Mouse (Mus musculus): ENCODE data around the gene Ubap2l.

The Ubap2l gene

GRCm38 (mm10) chr3:90065553-90065952 lies 13.1 kb upstream of the Ubap2l start:
- DNase-seq = peak; percentile 41 to 52

DNA sequence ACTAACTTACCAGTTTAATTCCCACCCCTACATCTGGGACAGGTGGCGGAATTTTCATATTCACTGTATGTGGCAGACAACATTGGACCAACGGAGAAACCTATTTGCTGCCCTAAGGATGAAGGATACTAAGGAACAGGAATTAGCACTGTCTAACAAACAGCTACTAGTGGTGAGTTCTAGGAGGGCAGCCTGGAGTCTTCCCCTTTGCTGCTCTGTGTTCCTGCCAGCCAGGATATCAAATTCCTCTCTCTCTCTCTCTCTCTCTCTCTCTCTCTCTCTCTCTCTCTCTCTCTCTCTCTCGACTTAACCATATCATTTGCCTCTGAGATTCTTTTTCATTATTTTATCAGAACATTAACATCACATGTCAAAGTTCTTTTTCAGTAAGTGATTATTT lies 12.0 kb upstream of the Ubap2l start:
- no peak for DNase-seq

- no peak for DNase-seq
Measured at GRCm38 (mm10) chr3:90062539-90062938, 10.1 kb upstream of the Ubap2l start.

GRCm38 (mm10) chr3:90061549-90061948 lies 9.1 kb upstream of the Ubap2l start:
- no peak for DNase-seq

GRCm38 (mm10) chr3:90051441-90052350 lies 732 bp downstream of the Ubap2l start, which contains the start of gene 4933434E20Rik:
Gene 4933434E20Rik, plus strand, starts transcription at chr3:90051636.
- peak in 1 of 2 experiments; percentile 57 for DNase-seq

- DNase-seq = no peak
Measured at GRCm38 (mm10) chr3:90049691-90050090, 2.7 kb downstream of the Ubap2l start.

DNA sequence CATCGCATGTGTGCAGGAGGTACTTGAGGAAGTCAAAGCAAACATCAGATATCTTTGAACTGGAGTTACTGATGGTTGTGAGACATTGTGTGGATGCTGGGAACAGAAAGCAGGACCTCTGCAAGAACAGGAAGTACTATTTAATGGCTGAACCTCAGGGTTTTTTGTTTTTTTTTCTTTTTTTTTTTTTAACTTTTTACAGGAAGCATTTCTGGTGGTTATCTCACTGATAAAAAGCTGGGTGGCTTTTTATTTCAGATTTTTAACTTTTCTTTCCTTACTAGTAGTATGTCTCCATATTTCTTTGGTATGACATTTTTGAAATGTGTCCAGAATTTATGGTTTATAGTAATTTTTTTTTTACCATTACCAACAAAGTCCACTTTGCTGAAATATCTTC lies 16.2 kb downstream of the Ubap2l start:
- DNase-seq = no peak

DNA sequence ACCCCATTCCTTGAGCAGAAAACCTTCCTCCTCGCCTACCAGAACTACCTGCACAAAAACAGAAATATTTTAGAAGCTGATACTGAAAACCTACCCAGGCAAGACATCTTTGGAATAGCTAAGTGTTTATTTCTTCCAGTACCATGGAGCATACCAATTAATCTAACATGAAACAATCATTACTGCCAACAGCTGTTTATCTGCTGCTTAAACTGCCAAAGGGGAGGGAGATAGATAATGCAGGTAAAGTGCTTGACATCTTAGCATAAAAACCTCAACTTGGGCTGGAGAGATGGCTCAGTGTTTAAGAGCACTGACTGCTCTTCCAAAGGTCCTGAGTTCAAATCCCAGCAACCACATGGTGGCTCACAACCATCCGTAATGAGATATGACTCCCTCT lies 17.8 kb downstream of the Ubap2l start:
- no peak for DNase-seq

GRCm38 (mm10) chr3:90016626-90017025 lies 35.8 kb downstream of the Ubap2l start:
- DNase-seq = no peak

- DNase-seq = no peak
Measured at GRCm38 (mm10) chr3:90010291-90010690, 42.1 kb downstream of the Ubap2l start.

- DNase-seq = no peak
Measured at GRCm38 (mm10) chr3:90004091-90004796, 48.2 kb downstream of the Ubap2l start.

- no peak for DNase-seq
Measured at GRCm38 (mm10) chr3:89999830-90000229, 52.6 kb downstream of the Ubap2l start.

DNA sequence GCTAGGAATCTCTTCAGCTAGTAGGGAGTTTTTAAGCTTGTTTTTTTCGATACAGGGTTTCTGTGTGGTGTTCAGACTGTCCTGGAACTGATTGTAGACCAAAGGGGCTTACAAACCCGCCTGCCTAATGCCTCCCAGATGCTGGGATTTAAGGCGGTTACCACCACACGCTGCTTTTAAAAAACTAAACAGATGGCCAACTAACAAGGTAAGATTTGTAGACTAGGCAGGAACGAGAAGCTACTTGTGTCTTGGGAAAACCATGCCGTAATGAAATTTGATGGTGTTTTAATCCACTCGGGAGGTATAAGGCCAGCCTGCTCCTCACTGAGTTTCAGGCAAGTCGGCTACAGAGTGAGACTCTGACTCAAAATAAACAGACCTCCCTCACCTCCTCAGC lies 53.3 kb downstream of the Ubap2l start:
- DNase-seq = no peak

- peak; percentile 92 to 93 for DNase-seq
Measured at GRCm38 (mm10) chr3:89998612-89999054, 53.8 kb downstream of the Ubap2l start, which contains the start of gene Hax1. Gene Hax1, minus strand, starts transcription at chr3:89998780.

DNA sequence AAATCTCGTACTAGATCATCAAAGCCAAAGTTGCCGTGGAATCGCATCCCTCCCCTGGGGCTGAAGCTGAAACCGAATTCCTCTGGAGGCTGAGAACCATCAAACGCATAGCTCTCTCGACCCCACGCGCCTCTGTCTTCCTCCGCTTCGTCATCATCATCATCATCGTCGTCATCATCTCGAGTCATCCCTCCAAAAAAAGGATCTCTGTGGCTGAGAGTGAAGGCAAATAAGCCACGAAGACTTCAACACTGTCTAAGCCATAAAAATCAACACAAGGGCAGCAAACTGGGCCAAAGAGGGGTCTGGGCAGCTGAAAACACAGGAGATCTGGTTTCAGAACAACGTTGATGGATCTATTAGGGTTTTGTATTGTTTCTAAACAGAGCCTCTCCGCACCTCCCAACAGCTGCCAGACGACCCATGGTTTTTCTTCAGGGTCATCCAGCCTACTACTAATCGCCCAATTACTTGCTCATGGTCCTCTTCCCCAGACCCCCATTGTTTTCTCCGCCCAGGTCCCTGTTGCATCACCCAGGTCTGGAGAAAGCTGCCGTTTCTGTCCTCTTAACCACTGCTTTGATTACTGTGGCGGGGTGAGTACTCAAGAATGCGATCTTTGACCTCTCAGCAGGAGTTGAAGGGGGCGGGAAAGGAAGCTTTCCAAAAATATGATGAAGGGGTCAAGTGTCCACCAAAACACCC lies 54.5 kb downstream of the Ubap2l start:
- no peak for DNase-seq

GRCm38 (mm10) chr3:89994807-89995515 lies 57.5 kb downstream of the Ubap2l start:
- no peak for DNase-seq

- DNase-seq = no peak
Measured at GRCm38 (mm10) chr3:89987822-89988221, 64.6 kb downstream of the Ubap2l start.

DNA sequence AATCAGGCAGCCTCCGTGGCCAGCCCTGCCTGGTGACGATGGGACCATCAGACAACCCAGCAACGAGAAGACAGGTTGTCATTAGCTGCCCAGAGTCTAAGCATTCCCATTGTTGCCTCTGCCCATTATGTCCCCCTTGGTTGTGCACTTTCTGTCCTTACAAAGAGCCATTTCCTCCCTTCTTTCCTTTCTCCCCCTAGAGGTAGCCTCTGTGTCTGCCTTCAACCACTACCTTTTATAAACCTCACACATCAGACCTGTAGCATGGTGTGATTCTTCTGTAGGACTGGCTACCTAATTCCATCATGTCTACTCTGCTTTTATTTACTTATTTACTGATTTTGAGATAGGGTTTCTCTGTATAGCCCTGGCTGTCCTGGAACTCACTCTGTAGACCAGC lies 65.2 kb downstream of the Ubap2l start:
- no peak for DNase-seq

- DNase-seq = no peak
Measured at GRCm38 (mm10) chr3:89982426-89982825, 70.0 kb downstream of the Ubap2l start.

GRCm38 (mm10) chr3:89976859-89977258 lies 75.6 kb downstream of the Ubap2l start:
- DNase-seq = no peak

- no peak for DNase-seq
Measured at GRCm38 (mm10) chr3:89968509-89968908, 83.9 kb downstream of the Ubap2l start.

DNA sequence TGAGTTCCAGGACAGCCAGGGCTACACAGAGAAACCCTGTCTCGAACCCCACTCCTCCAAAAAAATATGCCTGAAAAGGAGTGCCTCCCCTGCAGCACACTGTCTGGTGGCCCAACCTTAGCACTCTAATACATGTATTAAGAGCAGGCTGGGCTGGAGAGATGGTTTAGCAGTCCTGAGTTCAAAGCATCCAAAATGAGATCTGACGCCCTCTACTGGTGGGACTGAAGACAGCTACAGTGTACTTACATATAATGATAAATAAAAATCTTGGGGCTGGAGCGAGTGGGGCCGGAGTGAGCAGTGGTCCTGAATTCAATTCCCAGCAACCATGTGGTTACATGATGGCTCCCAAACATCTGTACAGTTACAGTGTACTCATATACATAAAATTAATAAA lies 85.5 kb downstream of the Ubap2l start:
- peak in 1 of 2 experiments; percentile 12 for DNase-seq
